Mouse (Mus musculus) gastrocnemius, postnatal 36 days (tissue): ENCODE results near the gene Fam221a. TPM values are rescaled to one million over a fixed set of nuclear protein-coding genes. Genes with fewer than 3 reads are reported as not detected.
A peak's percentile ranks its signal among the peaks of the same experiment; 100 is the strongest.
"Not testable (repeated sequence)": the region's sequence is repeated elsewhere in the genome, so short reads cannot be mapped to it uniquely, and the experiment has no call there.

Source experiments
- DNase-seq, 2 experiments: peaks; one replicate each; pipeline ENCODE4 v3.0.0; 2022
- intact Hi-C: fragments of 180-260 bp; cut with DNase I; formaldehyde crosslinking; loops from one replicate; pipeline ENCODE4 v1.15.1; 2025
- total RNA-seq, 2 experiments: library from RNA; stranded (reverse); gene quantifications; 2 replicates each; pipeline ENCODE4 v1.2.3; 2021

Gene Fam221a
- total RNA-seq, 2 experiments from 2014 or later: 0.25 to 0.28 TPM

DNA sequence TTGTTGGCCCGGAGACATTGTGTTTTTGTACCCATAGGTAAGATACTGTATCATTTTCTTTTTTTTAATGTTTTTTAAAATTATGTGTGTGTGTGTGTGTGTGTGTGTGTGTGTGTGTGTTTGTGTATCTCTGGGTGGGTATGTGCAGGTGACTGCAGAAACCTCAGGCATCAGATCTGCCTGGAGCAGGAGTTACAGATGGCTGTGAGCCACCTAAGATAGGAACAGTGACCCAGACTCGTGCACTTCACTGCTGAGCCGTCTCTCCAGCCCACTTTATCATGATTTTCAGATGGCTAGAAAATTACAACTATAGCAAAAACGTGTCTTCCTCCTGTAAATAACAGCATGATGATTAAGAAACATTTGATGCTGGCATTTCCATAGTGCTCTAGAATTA, 5.2 kb downstream of the Fam221a start:
- intact Hi-C loops: no loop called here
- DNase-seq: no peak

DNA sequence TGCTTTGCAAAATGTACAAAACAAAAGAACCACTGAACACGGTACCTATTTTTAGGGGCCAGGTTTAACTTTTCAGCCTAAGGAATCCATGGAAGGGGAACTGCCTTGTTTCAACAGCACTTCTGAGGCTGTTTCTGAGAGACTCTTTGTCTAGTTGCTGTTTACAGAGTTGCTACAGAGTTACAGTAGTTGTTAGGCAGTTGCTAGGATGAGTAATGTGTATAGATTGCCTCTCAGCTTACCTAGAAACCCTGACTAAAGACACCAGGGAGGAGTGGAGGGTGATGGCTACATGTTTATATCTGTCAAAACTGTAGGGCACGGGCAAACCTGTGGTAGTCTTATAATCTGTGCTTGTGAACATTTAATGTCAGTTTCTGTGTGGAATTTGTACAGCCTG, 6.4 kb downstream of the Fam221a start:
- no peak for DNase-seq
- intact Hi-C loops: no loop called here

DNA sequence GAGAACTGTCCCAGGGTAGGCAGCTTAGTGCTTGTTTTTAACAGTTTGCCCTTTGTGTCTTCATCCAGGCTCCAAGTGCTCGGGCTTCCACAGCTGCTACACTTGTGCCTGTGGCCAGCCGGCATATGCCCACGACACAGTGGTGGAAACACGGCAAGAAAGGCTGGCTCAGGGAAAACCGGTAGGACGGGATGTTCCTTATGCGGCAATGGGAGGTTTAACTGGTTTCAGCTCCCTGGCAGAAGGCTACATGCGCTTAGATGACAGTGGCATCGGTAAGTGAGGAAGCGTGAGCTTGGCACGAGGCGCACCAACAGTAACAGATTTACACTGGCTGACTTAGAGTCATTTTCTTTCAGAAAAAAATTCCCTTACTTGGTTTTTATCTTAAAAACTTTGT, 10.8 kb downstream of the Fam221a start:
- no peak for DNase-seq
- intact Hi-C loops: no loop called here

DNA sequence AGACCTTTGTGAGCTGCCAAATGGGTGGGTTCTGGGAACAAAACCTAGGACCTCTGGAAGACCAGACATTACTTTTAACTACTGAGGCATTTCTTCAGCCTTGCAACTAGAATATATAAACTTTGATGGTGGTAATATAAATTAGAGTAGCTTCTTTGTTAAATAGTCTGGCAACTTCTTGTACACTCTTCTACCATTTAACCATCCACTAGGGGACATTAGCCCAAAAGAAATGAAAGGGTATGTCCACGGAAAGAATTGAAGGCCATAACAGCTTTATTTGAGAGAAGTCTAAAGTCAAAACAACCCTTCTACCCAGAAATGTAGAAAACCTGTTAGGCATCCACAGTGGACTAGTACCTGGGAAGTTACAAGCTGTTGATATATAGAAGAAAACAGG, 26.7 kb downstream of the Fam221a start:
- no peak for DNase-seq
- intact Hi-C loops: loop anchor here (5.0 to 10.0 kb wide), 2 partner anchors 72 to 349 kb away; no protein-coding TSS in a partner anchor

DNA sequence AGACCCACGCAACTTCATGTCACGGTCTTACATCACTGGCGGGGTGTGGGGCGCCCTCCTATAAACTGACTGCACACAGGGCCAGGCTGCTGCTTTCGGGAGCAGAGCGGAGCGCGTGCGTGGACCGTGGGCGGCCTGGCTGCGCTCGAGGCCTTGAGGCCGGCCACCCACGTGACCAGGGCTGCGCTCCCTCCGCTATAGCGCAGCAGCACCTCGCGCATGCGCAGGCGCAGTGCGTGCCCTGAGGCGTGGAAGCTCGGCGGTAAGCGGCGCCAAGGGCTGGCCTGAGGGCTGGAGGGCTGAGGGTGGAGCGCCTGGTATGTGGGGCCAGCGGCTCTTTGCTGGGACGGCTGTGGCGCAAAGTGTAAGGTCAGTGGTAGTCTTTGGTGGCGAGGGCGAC, 27.8 kb downstream of the Fam221a start, which contains the start of gene Stk31:
Gene Stk31, plus strand, starts transcription at position 289 of the 400 bp plus-strand sequence.
- peak in 1 of 2 experiments; percentile 6 for DNase-seq
- intact Hi-C loops: loop anchor here (5.0 to 10.0 kb wide), 2 partner anchors 168 to 351 kb away; no protein-coding TSS in a partner anchor

DNA sequence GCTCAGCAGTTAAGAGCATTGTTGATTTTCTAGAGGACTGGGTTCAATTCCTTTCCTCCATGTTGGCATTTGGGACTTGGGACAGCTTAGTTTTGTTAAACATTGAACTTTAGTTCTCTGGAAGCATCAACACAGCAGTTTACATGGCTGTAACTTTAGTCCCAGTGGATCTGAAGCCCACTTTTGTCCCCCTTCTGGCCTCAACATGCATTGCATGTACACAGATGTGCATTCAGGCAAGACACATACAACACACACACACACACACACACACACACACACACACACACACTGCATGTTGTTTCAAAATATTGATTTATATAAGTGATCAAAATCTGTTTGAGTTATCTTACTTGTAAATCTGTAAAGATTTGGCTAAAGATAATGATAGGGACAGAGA, 29.9 kb downstream of the Fam221a start:
- no peak for DNase-seq
- intact Hi-C loops: loop anchor here (5.0 to 10.0 kb wide), 2 partner anchors 170 to 353 kb away; no protein-coding TSS in a partner anchor

DNA sequence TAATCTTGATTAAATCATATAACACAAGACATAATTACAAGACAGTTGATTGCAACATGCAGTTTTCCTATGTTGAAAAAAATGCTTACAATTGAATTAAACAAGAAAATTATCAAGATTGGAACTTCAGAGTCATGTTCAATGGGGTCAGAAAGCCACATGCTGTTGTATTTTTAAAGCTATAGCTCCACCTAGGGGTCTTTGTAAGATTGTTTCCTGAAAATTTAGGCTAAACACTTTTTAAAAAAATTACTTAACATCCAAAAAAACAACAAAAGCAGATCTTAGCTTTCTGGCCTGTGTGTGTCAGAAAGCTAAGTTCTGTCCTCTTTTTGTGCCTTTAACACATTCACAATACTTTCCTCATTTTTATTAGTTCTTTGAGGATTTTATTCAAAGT, 30.8 kb downstream of the Fam221a start:
- no peak for DNase-seq
- intact Hi-C loops: loop anchor here (2.0 to 10.0 kb wide), 3 partner anchors 130 to 354 kb away; no protein-coding TSS in a partner anchor

DNA sequence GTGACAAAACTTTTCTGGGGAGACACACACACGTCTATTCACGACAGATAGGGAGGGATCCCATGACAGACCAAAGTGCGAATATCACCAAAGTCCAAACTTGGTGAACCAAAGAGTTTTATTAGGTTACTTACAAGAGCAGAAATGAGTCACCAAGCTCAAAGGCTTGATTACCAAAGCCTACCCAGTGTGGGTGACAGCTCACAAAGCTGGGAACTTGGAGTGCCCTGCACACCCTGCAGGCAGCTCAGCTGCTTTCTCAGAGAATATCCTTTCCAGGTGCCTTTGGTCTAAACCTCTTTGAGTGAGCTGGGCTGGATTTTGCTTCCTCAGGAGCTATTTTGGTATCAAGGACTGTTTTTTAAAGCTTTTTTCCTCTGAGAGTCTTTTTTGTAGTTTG, 43.3 kb downstream of the Fam221a start:
- intact Hi-C loops: no loop called here
- no peak for DNase-seq

DNA sequence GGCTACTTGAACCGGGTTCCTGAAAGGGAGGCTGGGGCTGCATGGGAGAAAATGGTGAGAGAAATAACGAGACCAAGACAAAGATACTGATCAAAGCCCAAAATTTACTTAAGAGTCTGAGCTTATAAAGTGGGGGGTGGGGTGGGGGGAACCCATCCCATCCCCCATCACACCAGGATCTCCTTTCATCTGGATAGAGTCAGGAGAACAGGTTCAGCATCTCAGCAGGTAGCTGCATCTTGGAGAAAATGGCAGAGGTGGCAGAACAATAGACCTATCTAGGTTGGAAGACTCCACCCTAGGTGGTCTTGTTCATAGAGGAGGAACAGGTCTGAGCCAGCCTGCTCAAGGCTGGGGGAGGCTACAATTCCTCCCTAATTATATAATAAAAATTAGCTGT, 45.4 kb downstream of the Fam221a start:
- DNase-seq, intact Hi-C loops: not testable (repeated sequence)

DNA sequence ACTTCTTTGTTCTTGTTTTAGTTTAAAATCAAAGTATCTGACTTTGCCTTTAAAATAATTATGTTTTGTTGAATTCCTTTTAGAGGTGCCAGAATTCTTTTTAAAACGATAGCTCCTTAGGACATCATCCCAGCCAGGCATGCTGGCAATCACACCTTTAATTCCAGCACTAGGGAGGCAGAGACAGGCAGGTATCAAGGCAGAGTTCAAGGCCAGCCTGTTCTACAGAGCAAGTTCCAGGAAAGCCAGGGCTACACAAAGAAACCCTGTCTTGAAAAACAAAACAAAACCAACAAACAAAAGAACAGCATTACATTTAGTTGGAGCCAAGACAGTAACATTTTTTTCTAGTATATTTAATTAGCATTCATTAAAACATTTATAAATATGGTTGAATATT, 48.4 kb downstream of the Fam221a start:
- intact Hi-C loops: no loop called here
- DNase-seq: no peak

DNA sequence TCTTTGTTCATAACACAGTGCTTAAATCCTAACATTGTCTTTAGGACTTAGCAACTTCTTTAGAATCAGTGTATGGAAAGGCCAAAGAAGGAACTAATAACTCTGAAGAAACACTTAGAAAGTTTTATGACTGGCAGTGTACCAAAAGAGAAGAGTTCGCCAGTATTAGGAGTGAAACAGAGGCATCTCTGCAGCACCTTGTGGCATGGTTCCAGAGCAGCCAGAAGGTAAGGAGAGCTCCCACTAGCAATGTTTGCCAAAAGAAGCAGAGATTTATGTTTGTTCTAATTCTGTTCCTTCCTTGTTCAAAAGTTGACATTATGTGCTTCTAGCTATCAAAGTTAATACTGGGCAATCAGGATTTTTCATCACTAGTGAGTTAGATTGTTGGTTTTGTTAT, 69.8 kb downstream of the Fam221a start:
- no peak for DNase-seq
- intact Hi-C loops: no loop called here

Other genes starting within 250 kb of the Fam221a start
- gene Igf2bp3, start 152.8 kb upstream of the Fam221a start, total RNA-seq: under 1 TPM; 0.08 to 0.20 TPM
- 10 to 100 TPM; 13.4 to 16.7 TPM for gene Tra2a, start 103.7 kb upstream of the Fam221a start, total RNA-seq
- gene Ccdc126, start 48.5 kb upstream of the Fam221a start, total RNA-seq: 1 to 10 TPM; 1.7 to 2.0 TPM
- gene Stk31, start 27.9 kb downstream of the Fam221a start, total RNA-seq: under 1 TPM; 0.07 to 0.15 TPM